ENCODE assay signal across 18 mouse cellular contexts in genomic region chr1:153251590-153252206, GRCm38 (mm10).
DNase-seq lines count a peak whose midpoint lies in the region; ATAC-seq lines count a peak whose summit lies in the region.
"Had no signal": no experiment of that assay in that cellular context is flagged by ENCODE, and none has a peak within 500 bp of the region (broad histone marks: within the 10 kb centered on the region; RNA-seq: fewer than 3 reads in every experiment).

No protein-coding gene starts in this region.

- no peak overlapping the region for H3K4me3 ChIP-seq in intestine, embryonic 14.5 days (ENCODE audit: low read depth, low read length)
- H3K4me3 ChIP-seq in kidney, embryonic 14.5 days (ENCODE audit: low read length): no peak overlapping the region
- H3K4me3 ChIP-seq: embryonic facial prominence, embryonic 12.5 days; heart, embryonic 13.5 days; liver, embryonic 15.5 days; midbrain, embryonic 13.5 days; myocyte had no signal

- peaks cover 8% of the 10 kb centered on the region; the same call in 1 of the 2 replicates for H3K9me3 ChIP-seq in intestine, embryonic 14.5 days (ENCODE audit: control insufficient read depth, low read length)
- H3K9me3 ChIP-seq in kidney, embryonic 14.5 days (ENCODE audit: control insufficient read depth, low read length): 0 out of 2 replicates have a peak, but pooled peaks cover 4% of the 10 kb centered on the region
- H3K9me3 ChIP-seq: embryonic facial prominence, embryonic 12.5 days; liver, embryonic 15.5 days had no signal

- peaks cover 5% of the 10 kb centered on the region; the same call in 1 of the 2 replicates for H3K4me1 ChIP-seq in intestine, embryonic 14.5 days (replicated peaks; ENCODE audit: control insufficient read depth, insufficient read depth, low read length)
- H3K4me1 ChIP-seq in kidney, embryonic 14.5 days (ENCODE audit: control insufficient read depth, insufficient read depth, low read length): peaks cover 3% of the 10 kb centered on the region; the same call in 1 of the 2 replicates
- H3K4me1 ChIP-seq: embryonic facial prominence, embryonic 12.5 days; heart, embryonic 13.5 days; liver, embryonic 15.5 days; midbrain, embryonic 13.5 days had no signal

- no peaks in the 10 kb centered on the region for H3K27me3 ChIP-seq in intestine, embryonic 14.5 days (replicated peaks; ENCODE audit: control insufficient read depth, insufficient read depth, low read length)
- H3K27me3 ChIP-seq in kidney, embryonic 14.5 days (ENCODE audit: control insufficient read depth, insufficient read depth, low read length): no peaks in the 10 kb centered on the region
- H3K27me3 ChIP-seq: CH12.LX; embryonic facial prominence, embryonic 12.5 days; heart, embryonic 13.5 days; liver, embryonic 15.5 days; midbrain, embryonic 13.5 days had no signal

- H3K36me3 ChIP-seq in intestine, embryonic 14.5 days (ENCODE audit: control insufficient read depth, insufficient read depth, low read length): peaks cover 67% of the 10 kb centered on the region
- peaks cover 67% of the 10 kb centered on the region for H3K36me3 ChIP-seq in kidney, embryonic 14.5 days (ENCODE audit: control insufficient read depth, insufficient read depth, low read length)

- no peak overlapping the region for H3K9ac ChIP-seq in intestine, embryonic 14.5 days (ENCODE audit: low read length)
- no peak overlapping the region for H3K9ac ChIP-seq in kidney, embryonic 14.5 days (ENCODE audit: low read depth, low read length)
- H3K9ac ChIP-seq: embryonic facial prominence, embryonic 12.5 days; heart, embryonic 13.5 days; liver, embryonic 15.5 days; midbrain, embryonic 13.5 days had no signal

- intact Hi-C loops in gastrocnemius, postnatal 36 days (cut with DNase I): no loop called here
- intact Hi-C loops in left cerebral cortex, postnatal 25 days (cut with DNase I): no loop called here

- WGBS in intestine, embryonic 14.5 days: 65% methylated on average over 12 of the region's 12 CpGs
- 85% methylated on average over 12 of the region's 12 CpGs for WGBS in kidney, embryonic 14.5 days

- DNase-seq in kidney, adult 11 months: peak; percentile 56
- no peak for DNase-seq in kidney, postnatal 10 days
- no peak for DNase-seq in intestine, embryonic 14.5 days (ENCODE audit: low spot score)
- peak; percentile 29 to 46 for DNase-seq in lung, postnatal 4 days
- DNase-seq in cerebellum, postnatal 25 days: no peak
- DNase-seq in gastrocnemius, postnatal 36 days: no peak
- no peak for DNase-seq in left cerebral cortex, postnatal 25 days (ENCODE audit: low spot score in 2 of 2)
- DNase-seq: adrenal gland, postnatal 10 days; heart, postnatal 4 days; left cerebral cortex, postnatal 4 days; right cerebral cortex, adult 18-20 months had no signal

- ATAC-seq in intestine, embryonic 14.5 days (replicated peaks; ENCODE audit: low FRiP score, low TSS enrichment, low read depth): peak; percentile 45; the same call in 1 of the 2 replicates
- ATAC-seq in kidney, embryonic 14.5 days (ENCODE audit: low FRiP score, low TSS enrichment): peak; percentile 47; the same call in 1 of the 2 replicates
- ATAC-seq: midbrain, embryonic 13.5 days had no signal

- no peak overlapping the region; the same call in 1 of the 2 replicates for H3K27ac ChIP-seq in intestine, embryonic 14.5 days (ENCODE audit: low read depth)
- H3K27ac ChIP-seq in kidney, embryonic 14.5 days (ENCODE audit: low read depth, low read length): peak overlapping the region; percentile 71
- H3K27ac ChIP-seq: embryonic facial prominence, embryonic 12.5 days; heart, embryonic 13.5 days; liver, embryonic 15.5 days; midbrain, embryonic 13.5 days had no signal

- H3K4me2 ChIP-seq in intestine, embryonic 14.5 days (ENCODE audit: low read length): 0 out of 2 replicates have a peak overlapping the region, but pooled peaks have one; percentile 0
- no peak overlapping the region for H3K4me2 ChIP-seq in kidney, embryonic 14.5 days (replicated peaks; ENCODE audit: low read depth, low read length)
- H3K4me2 ChIP-seq: embryonic facial prominence, embryonic 12.5 days; heart, embryonic 13.5 days; liver, embryonic 15.5 days; midbrain, embryonic 13.5 days had no signal

Comparison
In these comparisons a context has a peak if more than half of its experiments do, and no peak if none do; other contexts are left out.
1. DNase-seq: peak in kidney, adult 11 months (single experiment) and lung, postnatal 4 days (2 of 2); none in kidney, postnatal 10 days (single experiment), intestine, embryonic 14.5 days (single experiment), cerebellum, postnatal 25 days (0 of 2), gastrocnemius, postnatal 36 days (0 of 2) and left cerebral cortex, postnatal 25 days (0 of 2).